In genomic region chr11:45918018-45918417, GRCm38 (mm10) we compare ENCODE assay signal across 19 mouse cellular contexts. TPM values are rescaled to one million over a fixed set of nuclear protein-coding genes. Genes with fewer than 3 reads are reported as not detected.
DNase-seq lines count a peak whose midpoint lies in the region; TF ChIP-seq lines count a peak whose summit lies in the region.
"Had no signal": no experiment of that assay in that cellular context is flagged by ENCODE, and none has a peak within 500 bp of the region (broad histone marks: within the 10 kb centered on the region; RNA-seq: fewer than 3 reads in every experiment).

No protein-coding gene starts in this region.

- no peak overlapping the region for H3K27ac ChIP-seq in CH12.LX (ENCODE audit: insufficient read depth, low read depth)
- H3K27ac ChIP-seq: embryonic facial prominence, embryonic 10.5 days; embryonic facial prominence, embryonic 12.5 days; forebrain, embryonic 13.5 days; forebrain, embryonic 15.5 days had no signal

- TF ChIP-seq POLR2A in CH12.LX (IDR thresholded peaks at IDR 0.05; ENCODE audit: low read depth, low read length) = no peak
- TF ChIP-seq POLR2A in myocyte (IDR thresholded peaks at IDR 0.05; ENCODE audit: insufficient read length, low read depth) = no peak

- no peaks in the 10 kb centered on the region for H3K27me3 ChIP-seq in C2C12 (ENCODE audit: control insufficient read depth, insufficient read depth, insufficient read length)
- no peaks in the 10 kb centered on the region for H3K27me3 ChIP-seq in CH12.LX (replicated peaks)
- no peaks in the 10 kb centered on the region for H3K27me3 ChIP-seq in myocyte (ENCODE audit: control insufficient read depth, insufficient read depth, insufficient read length)
- H3K27me3 ChIP-seq: embryonic facial prominence, embryonic 12.5 days; forebrain, embryonic 13.5 days; forebrain, embryonic 15.5 days; Patski had no signal

- no peak for DNase-seq in CH12.LX (ENCODE audit: extremely low read depth)
- DNase-seq in adrenal gland, postnatal 25 days = no peak
- DNase-seq in cerebellum, postnatal 4 days (ENCODE audit: low spot score in 2 of 2) = no peak
- DNase-seq: adrenal gland, adult 8-10 months; adrenal gland, postnatal 14 days; cerebellum, adult 11 months; cerebellum, adult 18-20 months; cerebellum, adult 8-10 months; cerebellum, adult 9-11 months; cerebellum, postnatal 14 days; cerebellum, postnatal 36 days; forebrain, postnatal 0 days had no signal

- dilution Hi-C loops in CH12.LX (cut with MboI; ENCODE audit: extremely low pct_ligation_motif_present, extremely low pct_unique_long_range_greater_than_20kb, low sequenced_read_pairs) = no loop called here

- TF ChIP-seq CTCF in C2C12 (IDR thresholded peaks at IDR 0.05; ENCODE audit: control insufficient read depth, insufficient read depth, insufficient read length) (no peak), CH12.LX (conservative IDR thresholded peaks at IDR 0.05 in 1 of 2, IDR thresholded peaks at IDR 0.05 in 1 of 2; ENCODE audit: low read depth in 2 of 2, low read length in 2 of 2) (no peak)

- H3K4me2 ChIP-seq in CH12.LX (ENCODE audit: insufficient read depth, low read depth, poor library complexity, severe bottlenecking) (no peak overlapping the region), myocyte (ENCODE audit: low read depth) (no peak overlapping the region)
- H3K4me2 ChIP-seq: embryonic facial prominence, embryonic 12.5 days; forebrain, embryonic 13.5 days; forebrain, embryonic 15.5 days had no signal

- H3K79me3 ChIP-seq in C2C12 (ENCODE audit: low read depth) = no peaks in the 10 kb centered on the region

- H3K36me3 ChIP-seq in C2C12 (ENCODE audit: control insufficient read depth, insufficient read depth) = no peaks in the 10 kb centered on the region
- peaks cover 0 to 1% of the 10 kb centered on the region in 2 experiments for H3K36me3 ChIP-seq in CH12.LX (replicated peaks in 1 of 2; ENCODE audit: control insufficient read depth in 1 of 2, insufficient read depth in 1 of 2, low read length in 1 of 2)
- no peaks in the 10 kb centered on the region for H3K36me3 ChIP-seq in myocyte (ENCODE audit: control insufficient read depth, insufficient read depth)
- H3K36me3 ChIP-seq: embryonic facial prominence, embryonic 10.5 days; embryonic facial prominence, embryonic 12.5 days; forebrain, embryonic 15.5 days had no signal

- no peak for TF ChIP-seq RAD21 in CH12.LX (IDR thresholded peaks at IDR 0.05; ENCODE audit: low read depth, low read length)

- in situ Hi-C loops in CH12.LX (cut with MboI; ENCODE audit: low pct_ligation_motif_present, low pct_unique_long_range_greater_than_20kb, low sequenced_read_pairs) = no loop called here

- H3K9me3 ChIP-seq in CH12.LX (replicated peaks; ENCODE audit: low read length) = no peaks in the 10 kb centered on the region
- H3K9me3 ChIP-seq: embryonic facial prominence, embryonic 10.5 days; embryonic facial prominence, embryonic 12.5 days; forebrain, embryonic 13.5 days; forebrain, embryonic 15.5 days had no signal

- H3K4me1 ChIP-seq in CH12.LX (ENCODE audit: control insufficient read depth in 1 of 2, insufficient read depth in 2 of 2) = peaks cover 3% of the 10 kb centered on the region in 2 experiments; a peak in 3 of 4 replicates

- TF ChIP-seq EP300 in CH12.LX (IDR thresholded peaks at IDR 0.05; ENCODE audit: low read length) = no peak

- H3K9ac ChIP-seq in CH12.LX (ENCODE audit: insufficient read depth, low read depth) = no peak overlapping the region
- H3K9ac ChIP-seq: embryonic facial prominence, embryonic 12.5 days; forebrain, embryonic 13.5 days; forebrain, embryonic 15.5 days; forebrain, postnatal 0 days had no signal

- no peak overlapping the region for H3K4me3 ChIP-seq in C2C12 (ENCODE audit: insufficient read depth, poor library complexity, severe bottlenecking)
- H3K4me3 ChIP-seq in CH12.LX (replicated peaks in 1 of 3; ENCODE audit: low read depth in 2 of 3, low read length in 2 of 3, poor library complexity in 1 of 3) = no peak overlapping the region
- no peak overlapping the region for H3K4me3 ChIP-seq in myocyte
- H3K4me3 ChIP-seq: embryonic facial prominence, embryonic 10.5 days; embryonic facial prominence, embryonic 12.5 days; forebrain, embryonic 13.5 days; forebrain, embryonic 15.5 days had no signal

- H3K79me2 ChIP-seq in C2C12 (ENCODE audit: control insufficient read depth, insufficient read depth) (no peaks in the 10 kb centered on the region), CH12.LX (replicated peaks; ENCODE audit: control insufficient read depth, extremely low read depth, insufficient read depth, poor library complexity, severe bottlenecking) (no peaks in the 10 kb centered on the region), myocyte (ENCODE audit: control insufficient read depth, insufficient read depth) (no peaks in the 10 kb centered on the region)

- H3ac ChIP-seq in C2C12 (ENCODE audit: control insufficient read depth, insufficient read length, low read depth) (no peak overlapping the region), myocyte (ENCODE audit: control insufficient read depth, insufficient read length) (no peak overlapping the region)

TF ChIP-seq in C2C12, 6 proteins besides CTCF, POLR2A, EP300 and RAD21:
- peak; percentile 67 for TF ChIP-seq USF1 (IDR thresholded peaks at IDR 0.05; ENCODE audit: low read depth)
- no peak for TF ChIP-seq CEBPB (IDR thresholded peaks at IDR 0.05; ENCODE audit: low read depth)

TF ChIP-seq in CH12.LX, 34 proteins besides CTCF, POLR2A, EP300 and RAD21:
- TF ChIP-seq IRF4 (IDR thresholded peaks at IDR 0.05; ENCODE audit: low read depth, low read length) (no peak), HCFC1 (IDR thresholded peaks at IDR 0.05; ENCODE audit: low read depth, low read length) (no peak), NRF1 (IDR thresholded peaks at IDR 0.05; ENCODE audit: low read depth, low read length) (no peak), TCF12 (IDR thresholded peaks at IDR 0.05; ENCODE audit: low read depth, low read length) (no peak), ZKSCAN1 (IDR thresholded peaks at IDR 0.05; ENCODE audit: borderline replicate concordance, low read depth, low read length) (no peak), BHLHE40 (IDR thresholded peaks at IDR 0.05; ENCODE audit: low read depth, low read length) (0 out of 2 replicates have a peak, but pooled peaks have one; percentile 23), MAX (IDR thresholded peaks at IDR 0.05; ENCODE audit: low read length) (no peak)

TF ChIP-seq in myocyte, 11 proteins besides CTCF, POLR2A, EP300 and RAD21:
- TF ChIP-seq TCF12 (IDR thresholded peaks at IDR 0.05; ENCODE audit: insufficient read depth, poor library complexity, severe bottlenecking) (no peak), USF1 (IDR thresholded peaks at IDR 0.05; ENCODE audit: low read depth) (peak; percentile 53)

RNA-seq across cellular contexts. Expression of gene Lsm11, which starts 26.7 kb away (rescaled TPM):
- 9.7 TPM for polyA plus RNA-seq in C2C12 (2012; fragmentation: generic; extraction: Trizol)
- 12.8 and 13.1 TPM in 2 replicates for total RNA-seq in CH12.LX (2012; rRNA removed)
- total RNA-seq in CH12.LX (2014; rRNA removed) = 8.9 and 9.0 TPM in 2 replicates
- 10.1 and 11.0 TPM in 2 replicates for polyA plus RNA-seq in CH12.LX (2012; ENCODE audit: insufficient read length, low read depth)
- 5.4 TPM for polyA plus RNA-seq in myocyte (2012; fragmentation: generic; extraction: Trizol)
- total RNA-seq in adrenal gland, postnatal 25 days (2021) = 10.4 and 12.8 TPM in 2 replicates

RNA-seq across cellular contexts. Expression of gene Thg1l, which starts 37.3 kb away (rescaled TPM):
- polyA plus RNA-seq in C2C12 (2012; fragmentation: generic; extraction: Trizol) = 28.5 TPM
- total RNA-seq in CH12.LX (2012; rRNA removed) = 32.7 and 38.7 TPM in 2 replicates
- total RNA-seq in CH12.LX (2014; rRNA removed) = 45.2 and 45.6 TPM in 2 replicates
- 60.0 and 68.7 TPM in 2 replicates for polyA plus RNA-seq in CH12.LX (2012; ENCODE audit: insufficient read length, low read depth)
- polyA plus RNA-seq in myocyte (2012; fragmentation: generic; extraction: Trizol) = 14.8 TPM
- total RNA-seq in adrenal gland, postnatal 25 days (2021) = 20.3 and 21.0 TPM in 2 replicates
